8 mouse cellular contexts compared by ENCODE assay signal in the genomic region with DNA sequence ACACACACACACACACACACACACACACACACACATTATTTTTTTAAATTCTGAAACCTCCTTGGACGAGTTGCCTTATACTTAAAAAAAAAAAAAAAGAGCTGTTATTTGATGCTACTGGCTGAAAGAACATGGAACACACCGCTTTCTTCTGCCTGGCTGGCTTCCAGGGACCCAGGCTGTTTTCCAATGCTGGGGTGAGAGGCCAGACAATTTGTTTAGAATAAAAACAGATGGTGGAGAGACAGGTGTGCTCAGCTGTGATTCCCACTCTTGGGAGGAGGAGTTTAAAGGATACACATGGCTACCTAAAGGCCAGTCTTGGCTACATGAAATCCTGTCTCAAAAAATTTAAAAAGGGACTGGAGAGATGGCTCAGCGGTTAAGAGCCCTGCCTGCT. TPM values are rescaled to one million over a fixed set of nuclear protein-coding genes. Genes with fewer than 3 reads are reported as not detected.
DNase-seq lines count a peak whose midpoint lies in the region; ATAC-seq and TF ChIP-seq lines count a peak whose summit lies in the region.

No protein-coding gene starts in this region.

- no peak overlapping the region for H3K27ac ChIP-seq in heart, adult 2 months
- peak overlapping the region; percentile 60 for H3K27ac ChIP-seq in embryonic facial prominence, embryonic 15.5 days (replicated peaks)
- H3K27ac ChIP-seq in hindbrain, embryonic 15.5 days (replicated peaks) = peak overlapping the region; percentile 78
- H3K27ac ChIP-seq in midbrain, embryonic 15.5 days = peak overlapping the region; percentile 83

- no peak for TF ChIP-seq POLR2A in heart, adult 2 months (IDR thresholded peaks at IDR 0.05; ENCODE audit: insufficient read depth, low read depth, low read length)

- H3K9me3 ChIP-seq in embryonic facial prominence, embryonic 15.5 days (replicated peaks) = no peaks in the 10 kb centered on the region
- H3K9me3 ChIP-seq in hindbrain, embryonic 15.5 days = no peaks in the 10 kb centered on the region
- no peaks in the 10 kb centered on the region for H3K9me3 ChIP-seq in midbrain, embryonic 15.5 days

- intact Hi-C loops in heart, adult 2 months (cut with DNase I) = no loop called here
- intact Hi-C loops in heart, postnatal 25 days (cut with DNase I) = no loop called here

- no peak overlapping the region for H3K4me2 ChIP-seq in embryonic facial prominence, embryonic 15.5 days (replicated peaks)
- H3K4me2 ChIP-seq in hindbrain, embryonic 15.5 days = no peak overlapping the region
- no peak overlapping the region for H3K4me2 ChIP-seq in midbrain, embryonic 15.5 days

- H3K9ac ChIP-seq in heart, adult 2 months (ENCODE audit: low read depth, low read length) = no peak overlapping the region
- H3K9ac ChIP-seq in embryonic facial prominence, embryonic 15.5 days = no peak overlapping the region
- H3K9ac ChIP-seq in hindbrain, embryonic 15.5 days = no peak overlapping the region
- H3K9ac ChIP-seq in midbrain, embryonic 15.5 days = no peak overlapping the region

- no peak for ATAC-seq in embryonic facial prominence, embryonic 15.5 days (ENCODE audit: insufficient number of reproducible peaks, low FRiP score, low TSS enrichment, low read depth)
- no peak for ATAC-seq in hindbrain, embryonic 15.5 days (ENCODE audit: low FRiP score, low read depth)
- no peak for ATAC-seq in midbrain, embryonic 15.5 days (replicated peaks)

- no peaks in the 10 kb centered on the region for H3K36me3 ChIP-seq in heart, adult 2 months (ENCODE audit: control insufficient read depth, insufficient read depth, low read length)
- no peaks in the 10 kb centered on the region for H3K36me3 ChIP-seq in embryonic facial prominence, embryonic 15.5 days
- no peaks in the 10 kb centered on the region for H3K36me3 ChIP-seq in hindbrain, embryonic 15.5 days
- no peaks in the 10 kb centered on the region for H3K36me3 ChIP-seq in midbrain, embryonic 15.5 days (replicated peaks)

- H3K4me1 ChIP-seq in heart, adult 2 months (ENCODE audit: control insufficient read depth, insufficient read depth, low read length) = peaks cover 8% of the 10 kb centered on the region
- peaks cover 46% of the 10 kb centered on the region for H3K4me1 ChIP-seq in embryonic facial prominence, embryonic 15.5 days
- peaks cover 67% of the 10 kb centered on the region for H3K4me1 ChIP-seq in hindbrain, embryonic 15.5 days (replicated peaks)
- H3K4me1 ChIP-seq in midbrain, embryonic 15.5 days = peaks cover 66% of the 10 kb centered on the region

- TF ChIP-seq EP300 in heart, adult 2 months (IDR thresholded peaks at IDR 0.05; ENCODE audit: insufficient read depth, low read depth, low read length) = no peak

- no peak for TF ChIP-seq CTCF in heart, adult 2 months (IDR thresholded peaks at IDR 0.05)

- no peaks in the 10 kb centered on the region for H3K27me3 ChIP-seq in heart, adult 2 months (ENCODE audit: control insufficient read depth, insufficient read depth, low read length)
- no peaks in the 10 kb centered on the region for H3K27me3 ChIP-seq in embryonic facial prominence, embryonic 15.5 days
- H3K27me3 ChIP-seq in hindbrain, embryonic 15.5 days = no peaks in the 10 kb centered on the region
- H3K27me3 ChIP-seq in midbrain, embryonic 15.5 days (replicated peaks) = no peaks in the 10 kb centered on the region

- DNase-seq in heart, adult 2 months = peak; percentile 77
- DNase-seq in heart, postnatal 25 days (ENCODE audit: low spot score) = no peak
- DNase-seq in spleen, postnatal 14 days (ENCODE audit: low spot score in 2 of 2) = no peak
- DNase-seq in spleen, adult 12 weeks (ENCODE audit: low spot score) = no peak
- DNase-seq in yolk sac, embryonic 10.5 days (ENCODE audit: low spot score) = no peak

- 27% methylated on average over 3 of the region's 3 CpGs for WGBS in heart, adult 2 months
- WGBS in embryonic facial prominence, embryonic 15.5 days = 20% methylated on average over 3 of the region's 3 CpGs
- WGBS in hindbrain, embryonic 15.5 days = 34% methylated on average over 3 of the region's 3 CpGs
- WGBS in midbrain, embryonic 15.5 days = 30% methylated on average over 3 of the region's 3 CpGs

- H3K4me3 ChIP-seq in heart, adult 2 months = no peak overlapping the region
- H3K4me3 ChIP-seq in embryonic facial prominence, embryonic 15.5 days (replicated peaks) = no peak overlapping the region
- no peak overlapping the region for H3K4me3 ChIP-seq in hindbrain, embryonic 15.5 days
- H3K4me3 ChIP-seq in midbrain, embryonic 15.5 days = no peak overlapping the region

- H3K79me2 ChIP-seq in heart, adult 2 months (replicated peaks; ENCODE audit: control insufficient read depth, insufficient read depth, low read length) = no peaks in the 10 kb centered on the region

RNA-seq across cellular contexts. Expression of a gene that starts 4.1 kb away (rescaled TPM):
- 1 to 10 TPM; 4.0 to 4.4 TPM for total RNA-seq in heart, adult 2 months (2021)
- 2.7 and 4.2 TPM in 2 replicates for polyA plus RNA-seq in heart, adult 2 months (2012; rRNA removed)
- total RNA-seq in heart, postnatal 25 days (2021) = 1 to 10 TPM; 5.2 to 6.5 TPM
- 41.5 and 43.9 TPM in 2 replicates for polyA plus RNA-seq in embryonic facial prominence, embryonic 15.5 days (2015; fragmentation: Nextera tagmentation; extraction: Ambion mirVana)
- polyA plus RNA-seq in hindbrain, embryonic 15.5 days (2015; fragmentation: Nextera tagmentation; extraction: Ambion mirVana) = 7.4 and 7.7 TPM in 2 replicates
- 6.4 and 6.8 TPM in 2 replicates for polyA plus RNA-seq in midbrain, embryonic 15.5 days (2015; fragmentation: Nextera tagmentation; extraction: Ambion mirVana)

RNA-seq across cellular contexts. Expression of a gene that starts 5.5 kb away (rescaled TPM):
- not detected for total RNA-seq in heart, adult 2 months (2021)
- polyA plus RNA-seq in heart, adult 2 months (2012; rRNA removed) = 0.03 TPM in 1 of 2 replicates, not detected in the other
- not detected for total RNA-seq in heart, postnatal 25 days (2021)
- polyA plus RNA-seq in embryonic facial prominence, embryonic 15.5 days (2015; fragmentation: Nextera tagmentation; extraction: Ambion mirVana) = 0.28 and 0.32 TPM in 2 replicates
- 5.9 and 6.0 TPM in 2 replicates for polyA plus RNA-seq in hindbrain, embryonic 15.5 days (2015; fragmentation: Nextera tagmentation; extraction: Ambion mirVana)
- 6.8 and 7.1 TPM in 2 replicates for polyA plus RNA-seq in midbrain, embryonic 15.5 days (2015; fragmentation: Nextera tagmentation; extraction: Ambion mirVana)

RNA-seq across cellular contexts. Expression of a gene that starts 28.9 kb away (rescaled TPM):
- total RNA-seq in heart, adult 2 months (2021) = under 1 TPM in 1 of 2 experiments, not detected in 1; 0.11 TPM
- 0.06 TPM in 2 replicates for polyA plus RNA-seq in heart, adult 2 months (2012; rRNA removed)
- not detected for total RNA-seq in heart, postnatal 25 days (2021)
- 1.8 and 2.9 TPM in 2 replicates for polyA plus RNA-seq in embryonic facial prominence, embryonic 15.5 days (2015; fragmentation: Nextera tagmentation; extraction: Ambion mirVana)
- polyA plus RNA-seq in hindbrain, embryonic 15.5 days (2015; fragmentation: Nextera tagmentation; extraction: Ambion mirVana) = 52.6 and 57.5 TPM in 2 replicates
- polyA plus RNA-seq in midbrain, embryonic 15.5 days (2015; fragmentation: Nextera tagmentation; extraction: Ambion mirVana) = 74.5 and 76.1 TPM in 2 replicates

RNA-seq across cellular contexts. Expression of a gene that starts 39.3 kb away (rescaled TPM):
- total RNA-seq in heart, adult 2 months (2021) = 100 to 1,000 TPM in 1 of 2 experiments, 10 to 100 TPM in 1; 89.0 to 104 TPM
- polyA plus RNA-seq in heart, adult 2 months (2012; rRNA removed) = 157 and 163 TPM in 2 replicates
- 100 to 1,000 TPM in 1 of 2 experiments, 10 to 100 TPM in 1; 97.5 to 102 TPM for total RNA-seq in heart, postnatal 25 days (2021)
- polyA plus RNA-seq in embryonic facial prominence, embryonic 15.5 days (2015; fragmentation: Nextera tagmentation; extraction: Ambion mirVana) = 112 and 113 TPM in 2 replicates
- polyA plus RNA-seq in hindbrain, embryonic 15.5 days (2015; fragmentation: Nextera tagmentation; extraction: Ambion mirVana) = 125 and 136 TPM in 2 replicates
- polyA plus RNA-seq in midbrain, embryonic 15.5 days (2015; fragmentation: Nextera tagmentation; extraction: Ambion mirVana) = 124 and 127 TPM in 2 replicates

RNA-seq across cellular contexts. Expression of a gene that starts 43.9 kb away (rescaled TPM):
- total RNA-seq in heart, adult 2 months (2021) = 1 to 10 TPM; 3.8 to 4.1 TPM
- 3.5 and 4.4 TPM in 2 replicates for polyA plus RNA-seq in heart, adult 2 months (2012; rRNA removed)
- total RNA-seq in heart, postnatal 25 days (2021) = 1 to 10 TPM; 3.7 to 4.1 TPM
- polyA plus RNA-seq in embryonic facial prominence, embryonic 15.5 days (2015; fragmentation: Nextera tagmentation; extraction: Ambion mirVana) = 22.4 and 26.0 TPM in 2 replicates
- 142 and 150 TPM in 2 replicates for polyA plus RNA-seq in hindbrain, embryonic 15.5 days (2015; fragmentation: Nextera tagmentation; extraction: Ambion mirVana)
- 198 and 205 TPM in 2 replicates for polyA plus RNA-seq in midbrain, embryonic 15.5 days (2015; fragmentation: Nextera tagmentation; extraction: Ambion mirVana)

Comparison
In these comparisons a context has a peak if more than half of its experiments do, and no peak if none do; other contexts are left out.
1. DNase-seq: peak in heart, adult 2 months (2 of 2); none in heart, postnatal 25 days (single experiment), spleen, postnatal 14 days (0 of 2), spleen, adult 12 weeks (single experiment) and yolk sac, embryonic 10.5 days (single experiment).
2. RNA of a gene that starts 28.9 kb away (polyA plus RNA-seq): 74.5 to 76.1 TPM in midbrain, embryonic 15.5 days and 52.6 to 57.5 TPM in hindbrain, embryonic 15.5 days; 1.8 to 2.9 TPM in embryonic facial prominence, embryonic 15.5 days and 0.06 TPM in heart, adult 2 months; every median in the first group is over 10 times any median in the second.